Mouse (Mus musculus) hindbrain, postnatal 0 days (tissue): ENCODE measurements around the gene Snrnp40. TPM values are rescaled to one million over a fixed set of nuclear protein-coding genes. Genes with fewer than 3 reads are reported as not detected.

Source experiments
- ATAC-seq: fragments of 200-750 bp; cut with Nextera tagmentation; 2 replicates; pipeline ENCODE4 v1.8.0; 2017; ENCODE audit warnings: mild to moderate bottlenecking, moderate TSS enrichment, moderate library complexity
- DNase-seq: peaks from one replicate; pipeline ENCODE4 v3.0.0-alpha.2; 2015; ENCODE audit warnings: low spot score
- H3K27ac ChIP-seq: fragments of 300-500 bp; sonication (generic); 2 replicates; pipeline ENCODE4 v1.5.1; 2014; ENCODE audit warnings: mild to moderate bottlenecking
- H3K27me3 ChIP-seq: fragments of 300-500 bp; sonication (generic); 2 replicates; pipeline ENCODE4 v1.6.1; 2014; ENCODE audit warnings: low read length, mixed read lengths; ENCODE audit not compliant: insufficient read depth
- H3K36me3 ChIP-seq: fragments of 300-500 bp; sonication (generic); 2 replicates; pipeline ENCODE4 v1.6.1; 2014; ENCODE audit warnings: low read length, mixed read lengths; ENCODE audit not compliant: insufficient read depth
- H3K4me1 ChIP-seq: fragments of 300-500 bp; sonication (generic); 2 replicates; pipeline ENCODE4 v1.6.1; 2014; ENCODE audit warnings: antibody characterized with exemption, low read length, mixed read lengths; ENCODE audit not compliant: insufficient read depth
- H3K4me2 ChIP-seq: fragments of 300-500 bp; sonication (generic); 2 replicates; pipeline ENCODE4 v1.6.1; 2014; ENCODE audit warnings: low read depth, mild to moderate bottlenecking, low read length, moderate library complexity, mixed read lengths
- H3K4me3 ChIP-seq: fragments of 300-500 bp; sonication (generic); 2 replicates; pipeline ENCODE4 v1.5.1; 2014; ENCODE audit warnings: low read length
- H3K9ac ChIP-seq: fragments of 300-500 bp; sonication (generic); replicated peaks from 2 replicates; pipeline ENCODE4 v1.6.1; 2014; ENCODE audit warnings: mild to moderate bottlenecking, low read length, moderate library complexity, mixed read lengths
- H3K9me3 ChIP-seq: fragments of 300-500 bp; sonication (generic); 2 replicates; pipeline ENCODE4 v1.6.1; 2016; ENCODE audit warnings: low read length, mixed read lengths
- CTCF ChIP-seq: IDR thresholded peaks from 2 replicates; pipeline ENCODE4 v1.5.1; 2016; ENCODE audit warnings: antibody characterized with exemption, control low read depth, low read depth
- WGBS: fragments of 180-500 bp; shearing (Covaris S2); extraction: QIAGEN DNeasy Blood & Tissue Kit; methylation state at CpG from one replicate; pipeline ENCODE4 v1.1.7; 2014; 5-methylcytosine and 5-hydroxymethylcytosine counted together
- polyA plus RNA-seq: library from polyadenylated mRNA; unstranded; fragments of >200 nt; fragmentation: Nextera tagmentation; extraction: Ambion mirVana; gene quantifications from 2 replicates; pipeline ENCODE4 v1.2.1, GENCODE M21; 2015
- total RNA-seq: library from RNA; depleted of rRNA; stranded (reverse); fragments of >200 nt; gene quantifications from 2 replicates; pipeline ENCODE4 v1.2.3, GENCODE M21; 2014

Snrnp40 gene
- total and polyA plus RNA-seq, 2 experiments from 2014 or later, result 74.2 to 88.9 TPM

DNA sequence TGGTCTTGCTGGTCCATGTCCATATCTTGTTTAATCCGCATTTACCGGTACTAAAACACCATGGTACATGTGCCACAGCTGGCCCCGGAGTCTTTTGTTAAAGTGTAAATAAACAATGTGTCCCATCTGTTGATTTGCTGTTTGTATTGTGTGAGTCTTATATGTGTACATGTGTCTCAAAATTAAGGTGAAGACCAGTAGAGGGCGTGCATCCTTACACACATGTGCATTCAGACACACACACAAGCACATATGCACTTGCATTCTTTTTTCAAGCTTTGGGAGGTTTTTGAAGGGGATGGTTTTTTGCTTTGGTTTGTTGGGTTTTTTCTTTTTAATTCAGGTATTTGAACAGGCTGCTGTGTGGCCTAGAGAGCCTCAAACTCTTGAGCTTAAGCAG, 16.7 kb downstream of the Snrnp40 start:
- DNase-seq (peak; percentile 50), ATAC-seq (no peak)
- Histone ChIP-seq H3K9ac (no peak overlapping the region), H3K36me3 (peaks cover 48% of the 10 kb centered on the region), H3K4me2 (no peak overlapping the region), H3K27me3 (no peaks in the 10 kb centered on the region), H3K4me1 (no peaks in the 10 kb centered on the region), H3K4me3 (no peak overlapping the region), H3K27ac (no peak overlapping the region), H3K9me3 (no peaks in the 10 kb centered on the region)
- 87% methylated on average over 4 of the region's 4 CpGs for WGBS
- peak; percentile 56 for TF ChIP-seq CTCF

- TF ChIP-seq CTCF, result peak; percentile 26; the same call in 1 of the 2 replicates
- Histone ChIP-seq H3K36me3 (peaks cover 48% of the 10 kb centered on the region), H3K9me3 (no peaks in the 10 kb centered on the region), H3K4me2 (no peak overlapping the region), H3K9ac (no peak overlapping the region), H3K27me3 (no peaks in the 10 kb centered on the region), H3K27ac (no peak overlapping the region), H3K4me3 (no peak overlapping the region), H3K4me1 (no peaks in the 10 kb centered on the region)
- ATAC-seq (no peak), DNase-seq (no peak)
- 84% methylated on average over 4 of the region's 4 CpGs for WGBS
Measured at GRCm38 (mm10) chr4:130377500-130377899, 17.6 kb downstream of the Snrnp40 start.

GRCm38 (mm10) chr4:130379181-130379580, 19.2 kb downstream of the Snrnp40 start:
- no peak overlapping the region for H3K4me2 ChIP-seq
- H3K9me3 ChIP-seq, result no peaks in the 10 kb centered on the region
- ATAC-seq (no peak), DNase-seq (no peak)
- H3K27ac ChIP-seq, result no peak overlapping the region
- TF ChIP-seq CTCF, result no peak
- no peaks in the 10 kb centered on the region for H3K27me3 ChIP-seq
- H3K36me3 ChIP-seq, result peaks cover 43% of the 10 kb centered on the region
- no peak overlapping the region for H3K9ac ChIP-seq
- WGBS, result 98% methylated on average over 2 of the region's 2 CpGs
- no peak overlapping the region for H3K4me3 ChIP-seq
- no peaks in the 10 kb centered on the region for H3K4me1 ChIP-seq

- WGBS, result 93% methylated on average over 2 of the region's 2 CpGs
- Histone ChIP-seq H3K9ac (no peak overlapping the region), H3K4me2 (no peak overlapping the region), H3K27me3 (no peaks in the 10 kb centered on the region), H3K36me3 (peaks cover 46% of the 10 kb centered on the region), H3K4me1 (no peaks in the 10 kb centered on the region), H3K9me3 (no peaks in the 10 kb centered on the region), H3K4me3 (no peak overlapping the region), H3K27ac (no peak overlapping the region)
- TF ChIP-seq CTCF, result peak; percentile 7; the same call in 1 of the 2 replicates
- no peak for ATAC-seq
- DNase-seq, result no peak
Measured at GRCm38 (mm10) chr4:130380418-130380817, 20.5 kb downstream of the Snrnp40 start.

DNA sequence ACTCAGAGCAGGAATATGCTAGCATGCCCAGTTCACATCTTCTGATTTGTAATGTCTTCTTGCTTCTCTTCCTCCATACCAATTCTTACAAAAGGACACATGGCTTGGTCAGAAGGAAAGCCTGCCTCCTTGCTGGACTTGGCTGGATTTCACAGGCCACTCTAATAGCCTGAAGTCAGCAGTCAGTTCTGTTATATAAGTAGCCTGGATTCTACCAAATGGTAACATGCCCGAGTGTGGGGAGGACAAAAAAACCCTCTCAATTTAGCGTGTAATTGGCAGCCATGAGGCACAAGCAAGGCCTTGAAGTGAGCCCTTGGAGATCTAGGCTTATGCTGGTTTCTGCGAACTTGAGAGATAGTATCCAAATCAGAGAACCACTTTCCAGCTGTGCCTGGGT, 27.3 kb downstream of the Snrnp40 start:
- ATAC-seq (no peak), DNase-seq (no peak)
- no peak overlapping the region for H3K4me3 ChIP-seq
- H3K9me3 ChIP-seq, result no peaks in the 10 kb centered on the region
- WGBS, result 51% methylated on average over 3 of the region's 3 CpGs
- H3K27me3 ChIP-seq, result no peaks in the 10 kb centered on the region
- no peak overlapping the region for H3K4me2 ChIP-seq
- no peak for TF ChIP-seq CTCF
- H3K27ac ChIP-seq, result no peak overlapping the region
- H3K4me1 ChIP-seq, result no peaks in the 10 kb centered on the region
- H3K36me3 ChIP-seq, result peaks cover 52% of the 10 kb centered on the region
- no peak overlapping the region for H3K9ac ChIP-seq

- Histone ChIP-seq H3K9me3 (no peaks in the 10 kb centered on the region), H3K4me3 (no peak overlapping the region), H3K9ac (no peak overlapping the region), H3K36me3 (peaks cover 41% of the 10 kb centered on the region), H3K27me3 (no peaks in the 10 kb centered on the region), H3K4me2 (no peak overlapping the region), H3K27ac (no peak overlapping the region), H3K4me1 (no peaks in the 10 kb centered on the region)
- no peak for ATAC-seq
- 52% methylated on average over 6 of the region's 6 CpGs for WGBS
- peak; percentile 34 for DNase-seq
- TF ChIP-seq CTCF, result no peak
Measured at GRCm38 (mm10) chr4:130389496-130389895, 29.6 kb downstream of the Snrnp40 start.

- no peak for DNase-seq
- Histone ChIP-seq H3K4me3 (no peak overlapping the region), H3K9ac (no peak overlapping the region), H3K27ac (no peak overlapping the region), H3K27me3 (no peaks in the 10 kb centered on the region), H3K36me3 (peaks cover 37% of the 10 kb centered on the region), H3K4me1 (no peaks in the 10 kb centered on the region), H3K4me2 (no peak overlapping the region), H3K9me3 (no peaks in the 10 kb centered on the region)
- WGBS, result 92% methylated on average over 7 of the region's 7 CpGs
- TF ChIP-seq CTCF, result no peak
- ATAC-seq, result no peak
Measured at GRCm38 (mm10) chr4:130389927-130390326, 30.0 kb downstream of the Snrnp40 start.
